Mouse (Mus musculus) brain, embryonic 14.5 days (tissue): ENCODE measurements around the gene Draxin. TPM values are rescaled to one million over a fixed set of nuclear protein-coding genes. Genes with fewer than 3 reads are reported as not detected.
A peak's percentile ranks its signal among the peaks of the same experiment; 100 is the strongest.
"Not testable (repeated sequence)": the region's sequence is repeated elsewhere in the genome, so short reads cannot be mapped to it uniquely, and the experiment has no call there.

Source experiments
- DNase-seq: peaks from one replicate; pipeline ENCODE4 v3.0.0-alpha.2; 2011; ENCODE audit warnings: low read depth
- CTCF ChIP-seq: fragments of 200-500 bp; IDR thresholded peaks from 2 replicates; pipeline ENCODE4 v1.5.1; 2012; ENCODE audit warnings: inconsistent platforms, mild to moderate bottlenecking, moderate library complexity, borderline replicate concordance; ENCODE audit not compliant: insufficient read depth, insufficient read length; ENCODE audit errors: extremely low read depth
- POLR2A ChIP-seq: fragments of 200-500 bp; IDR thresholded peaks from 2 replicates; pipeline ENCODE4 v1.6.1; 2012; ENCODE audit warnings: mild to moderate bottlenecking, inconsistent platforms, borderline replicate concordance; ENCODE audit not compliant: poor library complexity, insufficient read depth, insufficient read length, severe bottlenecking; ENCODE audit errors: extremely low read depth
- polyA plus RNA-seq: library from polyadenylated mRNA; depleted of rRNA; stranded (reverse); fragments of >200 nt; gene quantifications from 2 replicates; pipeline ENCODE4 v1.2.3, GENCODE M21; 2012; rRNA removed

Gene Draxin
- 54.9 and 73.0 TPM in 2 replicates for polyA plus RNA-seq

DNA sequence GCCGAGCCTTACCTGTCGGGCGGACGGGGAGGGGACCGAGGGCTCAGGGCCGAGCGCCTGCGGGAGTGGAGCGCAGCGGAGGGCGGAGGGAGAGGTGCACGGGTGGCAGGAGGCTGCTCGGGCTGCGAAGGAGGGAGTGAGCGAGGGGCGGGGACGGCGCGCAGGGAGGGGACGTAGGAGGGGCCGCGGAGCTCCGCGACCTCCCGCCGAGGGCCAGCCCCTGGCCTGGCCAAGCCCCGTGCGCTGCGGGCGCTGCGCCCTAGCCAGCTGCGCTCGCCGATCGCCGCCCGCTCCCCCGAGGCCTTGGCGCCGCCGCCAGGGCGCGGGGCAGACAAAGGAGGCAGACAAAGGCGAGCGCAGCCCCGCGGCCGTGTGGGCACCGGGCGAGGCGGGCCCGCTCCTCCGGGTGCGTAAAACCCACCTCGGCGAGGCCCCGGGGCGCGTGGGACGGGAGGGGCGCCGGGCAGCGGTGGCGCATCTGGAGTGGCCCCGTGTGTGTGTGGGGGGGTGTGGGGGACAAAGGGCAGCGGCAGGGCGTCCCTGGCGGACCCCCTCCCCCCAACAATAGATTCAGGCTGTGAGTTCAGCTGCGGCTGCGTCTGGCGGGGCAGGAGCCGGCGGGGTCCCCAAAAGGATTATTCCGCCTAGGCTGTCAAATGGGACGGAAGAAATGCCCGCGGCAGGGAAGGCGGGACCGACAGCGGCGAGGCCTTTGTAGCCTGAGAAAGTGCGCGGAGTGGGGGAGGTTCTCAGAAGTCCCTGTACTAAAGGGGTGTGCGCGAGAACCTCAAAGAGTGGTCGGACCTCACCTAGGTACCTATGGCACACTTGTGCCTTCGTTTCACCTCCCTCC is at the start of gene Draxin:
Draxin (minus strand) TSS at position 138 of the 853 bp plus-strand sequence.
- peak; percentile 93 for DNase-seq
- TF ChIP-seq POLR2A (peak; percentile 90), CTCF (no peak)

DNA sequence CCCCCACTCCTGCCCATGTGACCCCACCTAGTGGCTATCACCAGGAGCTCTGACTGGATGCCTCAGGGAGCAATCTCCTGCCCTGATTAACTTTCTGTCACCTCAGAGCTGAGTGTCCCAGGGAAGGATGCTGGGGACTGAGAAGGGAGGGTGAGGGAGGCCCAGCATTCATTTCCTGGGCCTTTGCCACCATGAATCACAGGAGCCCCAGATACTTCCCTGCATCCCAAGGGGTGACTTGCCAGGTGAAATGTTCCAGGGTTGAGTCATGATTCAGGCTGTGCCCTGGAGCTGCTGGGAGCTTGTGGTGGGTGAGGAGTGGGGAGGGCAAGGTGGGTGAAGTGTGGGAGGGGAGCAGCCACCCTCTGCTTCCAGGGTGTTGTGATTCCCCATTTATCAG is 47.2 kb upstream of the Draxin start:
- TF ChIP-seq CTCF (no peak), POLR2A (no peak)
- no peak for DNase-seq

DNA sequence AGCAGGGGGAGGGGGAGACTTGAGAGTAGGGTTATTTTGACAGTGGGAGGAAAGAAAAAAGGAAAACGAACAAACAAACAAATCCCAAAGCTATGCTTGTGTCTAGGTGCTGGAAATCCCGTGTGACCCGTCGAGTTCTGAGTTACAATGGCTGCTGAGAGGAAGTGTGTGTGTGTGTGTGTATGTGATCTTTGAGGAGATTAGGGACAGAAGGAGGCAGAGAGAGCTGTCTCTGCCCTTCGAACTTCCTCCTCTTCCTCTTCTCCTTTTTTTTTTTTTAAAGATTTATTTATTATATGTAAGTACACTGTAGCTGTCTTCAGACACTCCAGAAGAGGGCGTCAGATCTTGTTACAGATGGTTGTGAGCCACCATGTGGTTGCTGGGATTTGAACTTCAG is 46.1 kb upstream of the Draxin start:
- not testable (repeated sequence) for DNase-seq

DNA sequence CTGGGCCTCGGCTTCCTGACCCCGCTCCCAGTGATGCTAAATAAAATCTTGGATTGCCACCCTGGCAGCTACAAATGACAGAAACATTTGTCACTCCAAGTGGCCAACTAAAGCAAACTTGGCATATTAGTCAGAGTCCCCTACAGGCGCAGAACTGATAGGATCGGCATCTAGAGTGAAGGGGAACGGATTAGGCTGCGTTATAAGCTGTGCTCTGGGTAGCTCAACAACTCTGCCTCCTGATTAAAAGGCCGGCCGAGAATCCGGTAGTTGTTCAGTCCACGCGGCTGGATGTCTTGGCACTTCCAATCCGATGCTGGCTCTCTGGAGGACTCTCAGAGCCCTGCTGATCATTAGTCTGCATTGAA is 44.0 kb upstream of the Draxin start:
- TF ChIP-seq CTCF: peak; percentile 12; the same call in 1 of the 2 replicates
- TF ChIP-seq POLR2A: no peak
- no peak for DNase-seq

- peak; percentile 83 for DNase-seq
- TF ChIP-seq POLR2A: no peak
These were observed 43.5 kb upstream of the Draxin start for GRCm38 (mm10) chr4:148173811-148174494.

GRCm38 (mm10) chr4:148171261-148171660 is 40.8 kb upstream of the Draxin start:
- TF ChIP-seq POLR2A: no peak
- TF ChIP-seq CTCF: no peak
- DNase-seq: peak; percentile 56

DNA sequence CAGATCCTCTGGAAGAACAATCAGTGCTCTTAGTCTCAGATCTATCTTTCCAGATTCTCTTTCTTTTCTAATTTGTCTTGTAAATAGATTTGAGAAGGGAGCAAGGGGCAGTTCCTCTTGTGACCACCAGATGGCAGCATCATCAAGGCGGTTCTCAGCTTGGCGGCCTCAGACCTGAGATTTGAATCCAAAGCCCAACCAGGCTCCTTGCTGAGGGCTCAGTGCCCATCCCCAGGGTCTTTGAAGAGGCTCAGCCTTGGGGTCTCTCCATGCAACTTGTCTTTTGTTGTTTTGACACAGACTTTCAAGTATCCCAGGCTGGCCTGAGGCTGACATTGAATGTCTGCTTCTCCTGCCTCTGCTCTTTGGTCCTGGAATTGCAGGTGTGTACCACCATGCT is 40.3 kb upstream of the Draxin start:
- peak; percentile 98 for TF ChIP-seq CTCF
- TF ChIP-seq POLR2A: no peak
- peak; percentile 78 for DNase-seq

- no peak for DNase-seq
- TF ChIP-seq CTCF (no peak), POLR2A (no peak)
These were observed 39.1 kb upstream of the Draxin start for GRCm38 (mm10) chr4:148169586-148169985.

GRCm38 (mm10) chr4:148168287-148168686 is 37.8 kb upstream of the Draxin start:
- peak; percentile 86 for DNase-seq
- TF ChIP-seq POLR2A: no peak
- TF ChIP-seq CTCF: peak; percentile 89

DNA sequence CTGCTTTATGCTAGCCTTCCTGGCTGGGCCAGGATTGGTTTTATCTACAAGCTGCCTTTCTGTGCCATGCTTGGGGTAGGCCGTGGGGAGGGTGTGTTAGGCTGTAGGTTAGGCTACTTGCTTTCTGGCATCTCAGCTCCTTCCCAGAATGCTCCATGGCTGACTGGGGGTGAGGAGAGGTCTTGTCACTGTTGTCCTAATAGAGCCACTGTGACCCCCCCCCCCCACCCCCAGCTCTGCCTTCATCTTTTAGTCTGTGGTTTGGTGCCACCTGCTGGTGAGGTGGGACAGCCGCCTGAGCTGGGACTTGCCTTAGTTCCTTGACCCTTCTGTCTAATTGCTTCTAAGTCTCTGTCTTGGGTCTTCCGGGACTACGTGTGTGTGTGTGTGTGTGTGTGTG is 36.5 kb upstream of the Draxin start:
- TF ChIP-seq CTCF (peak; percentile 68), POLR2A (no peak)
- DNase-seq: peak; percentile 71

- DNase-seq: peak; percentile 87
- TF ChIP-seq POLR2A: no peak
- no peak for TF ChIP-seq CTCF
These were observed 35.9 kb upstream of the Draxin start for GRCm38 (mm10) chr4:148166431-148166830.

DNA sequence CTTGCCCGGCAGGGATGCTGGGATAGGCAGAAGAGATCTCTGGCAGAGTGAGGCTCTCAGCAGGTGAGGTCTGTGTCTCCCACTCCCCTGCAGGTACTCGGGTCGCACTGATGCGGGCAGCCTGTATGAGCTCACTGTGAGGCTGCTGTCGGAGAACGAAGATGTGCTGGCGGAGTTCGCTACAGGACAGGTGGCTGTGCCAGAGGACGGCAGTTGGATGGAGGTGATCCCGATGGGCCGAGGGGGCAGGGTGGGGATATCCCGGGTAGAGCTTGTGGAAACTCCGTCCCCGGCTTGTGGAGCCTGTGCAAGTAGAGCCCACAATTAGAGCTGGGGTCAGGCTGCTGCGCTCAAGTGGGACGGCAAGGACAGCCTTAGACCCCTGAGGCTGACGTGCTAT is 35.1 kb upstream of the Draxin start:
- no peak for DNase-seq
- no peak for TF ChIP-seq CTCF
- no peak for TF ChIP-seq POLR2A

- no peak for DNase-seq
- TF ChIP-seq CTCF: no peak
- TF ChIP-seq POLR2A: no peak
These were observed 34.0 kb upstream of the Draxin start for GRCm38 (mm10) chr4:148164461-148164860.
